Mouse (Mus musculus): ENCODE data around the gene Pde11a. TPM values are rescaled to one million over a fixed set of nuclear protein-coding genes. Genes with fewer than 3 reads are reported as not detected.
A peak's percentile ranks its signal among the peaks of the same experiment; 100 is the strongest.

Gene Pde11a
- total RNA-seq, 1 experiment from 2014 or later: not detected

DNA sequence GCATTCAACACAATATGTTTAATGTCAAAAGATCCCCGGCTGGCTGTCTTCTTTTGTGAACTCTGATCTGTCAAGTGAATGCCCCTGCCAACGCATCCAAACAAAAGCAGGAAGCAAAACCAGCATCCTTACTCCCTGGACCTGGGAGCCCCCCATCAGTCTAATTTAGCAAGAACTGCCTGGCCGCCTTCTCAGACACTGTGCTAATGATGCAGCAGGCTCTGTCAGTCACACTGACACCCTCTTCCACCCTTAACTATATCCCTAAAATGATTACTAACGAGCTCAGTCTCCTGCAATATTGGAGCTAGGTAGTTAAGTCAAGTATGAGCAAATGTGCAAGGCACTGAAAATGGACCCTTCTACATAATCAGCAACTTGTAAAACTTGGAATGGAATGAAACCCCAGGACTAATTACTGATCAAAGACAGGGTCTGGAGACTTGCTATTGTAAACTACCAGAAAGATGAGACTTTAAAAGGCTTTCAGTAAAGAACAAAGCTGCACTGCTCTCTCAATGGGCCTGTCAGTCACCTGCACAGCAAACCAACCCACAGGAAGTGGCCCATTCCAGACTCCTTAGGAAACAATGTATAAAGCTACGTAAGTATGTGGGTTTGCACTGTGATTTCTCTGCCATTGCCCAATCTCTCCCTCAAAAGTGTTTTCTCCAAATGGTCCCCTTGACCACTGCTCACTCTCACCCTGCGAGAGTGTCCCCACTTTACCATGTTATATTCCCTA lies 118.0 kb downstream of the Pde11a start:
- ATAC-seq (ENCODE audit: extremely low read depth, insufficient number of reproducible peaks, low FRiP score, poor library complexity, severe bottlenecking): no peak

GRCm38 (mm10) chr2:76219540-76219939 lies 119.0 kb downstream of the Pde11a start:
- ATAC-seq (ENCODE audit: extremely low read depth, insufficient number of reproducible peaks, low FRiP score, poor library complexity, severe bottlenecking): no peak

DNA sequence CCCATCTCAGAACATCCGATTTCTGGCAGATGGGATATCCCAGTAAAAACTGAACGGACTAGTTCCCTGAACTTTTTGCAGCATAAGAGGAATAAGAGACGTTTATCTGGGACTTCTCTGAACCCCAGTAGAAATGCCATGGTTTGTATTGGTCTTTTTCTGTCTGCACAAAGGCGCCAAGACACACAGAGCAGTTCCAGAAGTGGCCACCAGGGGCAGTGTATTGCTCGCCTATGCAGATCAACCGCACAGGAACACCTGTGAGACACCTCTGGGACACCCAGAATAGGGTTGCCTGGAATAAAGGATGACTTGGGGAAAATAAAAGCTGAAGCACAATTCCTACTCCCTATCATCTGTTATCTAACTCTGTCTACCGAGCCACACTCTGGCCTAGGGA lies 122.4 kb downstream of the Pde11a start:
- no peak for ATAC-seq (ENCODE audit: extremely low read depth, insufficient number of reproducible peaks, low FRiP score, poor library complexity, severe bottlenecking)

DNA sequence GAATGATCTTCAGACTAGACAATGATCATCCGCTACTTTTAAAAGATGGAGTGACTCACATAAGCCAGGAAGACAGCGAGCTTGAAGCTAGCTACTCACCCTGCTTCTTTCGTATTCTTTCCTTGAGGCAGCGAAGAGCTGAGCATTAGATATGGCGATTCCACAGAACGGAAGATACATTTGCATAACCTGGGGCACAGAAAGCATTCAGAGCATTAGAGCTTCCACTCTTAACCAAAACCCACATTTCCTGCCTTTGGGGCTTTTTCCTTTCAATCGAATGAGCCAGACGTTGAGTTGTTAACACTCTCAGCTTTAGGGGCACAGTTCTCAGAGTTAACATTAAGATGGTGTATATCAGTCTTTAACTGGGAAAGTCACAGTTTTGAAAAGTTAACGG lies 123.4 kb downstream of the Pde11a start:
- ATAC-seq (ENCODE audit: extremely low read depth, insufficient number of reproducible peaks, low FRiP score, poor library complexity, severe bottlenecking): 0 out of 2 replicates have a peak, but pooled peaks have one; percentile 30

DNA sequence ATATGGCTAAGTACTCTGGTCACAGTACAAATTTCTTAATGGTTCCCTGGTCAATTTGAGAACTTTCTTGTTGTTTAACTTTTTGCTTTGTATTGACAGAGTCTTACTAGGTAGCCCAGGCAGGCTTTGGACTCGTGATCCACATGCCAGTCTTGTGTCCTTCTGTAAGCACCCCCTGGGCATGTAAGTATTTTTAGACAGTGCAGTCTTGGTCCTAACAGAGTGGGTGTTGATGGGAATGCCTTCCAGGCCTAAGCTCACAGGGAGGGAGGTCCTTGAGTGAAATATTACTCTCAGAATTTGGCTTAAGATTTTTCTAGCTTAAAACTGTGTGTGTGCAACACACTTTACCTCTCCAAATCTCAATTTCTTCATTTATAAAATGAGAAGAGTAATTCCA lies 153.4 kb downstream of the Pde11a start:
- ATAC-seq (ENCODE audit: extremely low read depth, insufficient number of reproducible peaks, low FRiP score, poor library complexity, severe bottlenecking): no peak

DNA sequence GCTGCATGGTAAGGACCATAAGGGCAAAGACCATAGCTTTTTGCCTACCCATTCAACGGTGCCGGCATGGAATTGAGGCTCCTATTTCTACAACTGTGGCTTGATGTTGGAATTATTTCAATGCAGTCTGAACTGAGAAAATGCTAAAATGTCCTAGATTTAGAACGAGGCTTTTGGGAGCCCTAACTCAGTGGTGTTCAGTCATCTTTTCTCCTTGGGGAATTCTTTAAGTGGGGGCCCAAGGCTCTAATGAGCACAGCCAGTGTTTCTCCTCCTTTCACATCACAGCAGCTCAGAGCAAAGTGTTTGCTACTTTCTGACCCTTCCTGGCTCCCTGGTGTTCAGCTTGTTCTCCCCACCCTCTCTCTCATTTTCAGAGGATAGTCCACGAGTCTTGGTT lies 175.8 kb downstream of the Pde11a start:
- ATAC-seq (ENCODE audit: extremely low read depth, insufficient number of reproducible peaks, low FRiP score, poor library complexity, severe bottlenecking): no peak

- ATAC-seq (ENCODE audit: extremely low read depth, insufficient number of reproducible peaks, low FRiP score, poor library complexity, severe bottlenecking): no peak
Measured at GRCm38 (mm10) chr2:76158973-76159372, 179.6 kb downstream of the Pde11a start.

GRCm38 (mm10) chr2:76141136-76141535 lies 197.4 kb downstream of the Pde11a start:
- ATAC-seq (ENCODE audit: extremely low read depth, insufficient number of reproducible peaks, low FRiP score, poor library complexity, severe bottlenecking): no peak

- no peak for ATAC-seq (ENCODE audit: extremely low read depth, insufficient number of reproducible peaks, low FRiP score, poor library complexity, severe bottlenecking)
Measured at GRCm38 (mm10) chr2:76132983-76133382, 205.6 kb downstream of the Pde11a start.

DNA sequence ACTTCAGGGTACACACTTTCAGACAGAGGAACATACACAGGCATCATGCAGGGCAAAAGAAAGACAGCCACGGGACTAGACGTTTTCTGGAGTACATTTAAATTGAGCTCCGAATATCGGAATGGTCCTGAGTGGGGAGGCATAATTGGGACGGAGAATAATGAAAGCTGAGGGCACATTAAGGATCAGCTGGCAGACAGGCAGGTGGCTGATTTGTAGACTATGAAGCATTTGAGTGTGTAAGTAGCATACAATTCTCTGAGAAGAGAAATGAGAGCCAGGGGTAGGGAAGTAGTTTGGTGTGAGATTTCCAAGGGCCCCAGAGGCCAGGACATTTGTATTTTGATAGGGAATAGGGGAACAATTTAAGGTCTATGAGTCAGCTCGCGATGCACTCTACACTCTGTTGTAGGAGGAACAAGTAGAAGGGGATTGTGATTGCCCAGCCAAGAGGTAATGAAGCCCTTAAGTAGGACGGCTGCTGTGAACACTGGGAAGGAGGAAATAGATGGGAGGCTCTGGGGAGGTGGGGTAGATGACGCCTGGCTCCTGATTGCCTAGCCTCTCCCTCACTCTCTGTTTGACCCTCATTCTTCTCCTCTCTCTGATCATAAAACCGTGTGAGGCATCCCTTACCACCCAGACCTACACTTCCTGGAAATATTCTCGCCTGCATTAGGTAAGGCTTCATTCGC lies 208.5 kb downstream of the Pde11a start:
- no peak for ATAC-seq (ENCODE audit: extremely low read depth, insufficient number of reproducible peaks, low FRiP score, poor library complexity, severe bottlenecking)

DNA sequence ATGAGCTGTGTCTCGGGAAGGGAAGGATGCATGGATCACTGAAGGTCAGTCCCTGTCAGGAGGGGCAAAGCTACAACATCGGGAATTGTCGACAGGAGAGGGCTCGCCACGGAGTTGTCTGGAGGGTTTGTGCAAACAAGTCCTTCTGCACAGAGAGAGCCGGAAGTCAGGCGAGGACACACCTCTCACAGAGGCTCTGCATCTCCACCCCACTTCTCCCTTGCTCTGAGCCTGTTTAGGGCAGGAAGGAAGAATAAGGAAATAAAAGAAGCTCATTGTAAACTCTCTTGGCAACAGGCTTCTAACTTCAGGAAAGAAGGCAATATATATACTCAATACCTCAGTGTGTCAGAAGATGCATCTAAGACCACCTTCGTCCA lies 209.5 kb downstream of the Pde11a start:
- ATAC-seq (ENCODE audit: extremely low read depth, insufficient number of reproducible peaks, low FRiP score, poor library complexity, severe bottlenecking): no peak

DNA sequence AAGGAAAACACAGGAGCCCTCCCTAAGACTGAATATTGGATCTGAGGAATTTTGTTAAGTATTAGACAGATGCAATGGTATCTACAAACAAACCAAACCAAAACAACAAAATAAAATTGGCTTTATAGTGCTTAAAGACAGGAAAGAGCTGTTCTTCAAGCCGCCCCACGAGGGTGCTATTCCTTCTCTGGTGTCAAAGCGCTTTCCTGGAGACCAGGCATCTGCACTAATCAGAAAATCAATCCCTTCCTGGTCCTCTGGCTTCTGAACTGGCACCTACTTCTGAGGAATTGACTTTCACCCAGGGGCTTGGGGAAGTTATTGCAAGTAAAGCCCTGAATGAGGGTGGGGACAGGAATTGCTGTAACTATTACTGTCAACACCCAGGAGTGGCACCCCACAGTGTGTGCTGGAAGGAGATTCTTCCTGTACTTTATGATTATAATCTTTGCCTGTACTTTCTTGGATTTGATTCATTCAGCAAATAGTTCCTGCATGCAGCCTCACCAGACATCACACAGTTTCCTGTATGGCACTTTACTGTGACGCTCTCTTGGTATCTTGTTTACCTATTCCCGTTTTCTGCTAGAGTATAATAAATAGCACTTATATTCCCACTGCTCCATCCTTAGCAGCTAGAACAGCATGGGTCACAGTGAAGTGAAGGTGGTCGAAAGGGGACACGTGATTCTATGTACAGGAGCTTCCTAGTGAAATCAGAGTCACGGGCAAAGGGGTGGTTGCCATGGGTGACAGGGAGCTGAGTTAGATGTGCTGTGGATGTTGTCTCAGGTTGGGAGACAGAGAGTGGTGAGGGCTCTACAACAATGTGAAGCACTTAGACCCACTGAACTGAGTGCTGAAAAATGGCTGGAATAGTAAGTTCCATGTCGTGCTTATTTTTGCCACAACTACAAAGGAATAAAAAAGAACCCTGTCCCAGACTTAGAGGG lies 210.2 kb downstream of the Pde11a start:
- ATAC-seq (ENCODE audit: extremely low read depth, insufficient number of reproducible peaks, low FRiP score, poor library complexity, severe bottlenecking): no peak

- ATAC-seq (ENCODE audit: extremely low read depth, insufficient number of reproducible peaks, low FRiP score, poor library complexity, severe bottlenecking): no peak
Measured at GRCm38 (mm10) chr2:76126651-76127050, 211.9 kb downstream of the Pde11a start.

DNA sequence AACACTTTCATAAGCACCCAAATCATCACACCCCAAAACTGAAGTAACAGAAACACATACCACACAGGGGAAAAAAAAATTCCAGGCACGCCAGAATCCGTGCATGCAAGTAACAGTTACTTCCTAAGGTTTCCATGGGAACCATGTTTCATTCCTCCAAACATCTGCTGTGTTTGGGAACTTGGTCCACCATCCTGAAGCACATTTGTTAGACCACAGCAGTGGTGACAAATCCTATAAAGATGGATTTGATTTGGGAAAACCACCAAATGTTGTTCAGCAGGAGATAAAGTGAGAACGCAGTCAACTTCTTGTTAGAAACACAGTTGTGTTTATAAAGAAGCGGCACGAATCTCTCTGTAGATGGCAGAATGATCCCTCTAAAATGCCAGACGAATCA lies 213.8 kb downstream of the Pde11a start:
- ATAC-seq (ENCODE audit: extremely low read depth, insufficient number of reproducible peaks, low FRiP score, poor library complexity, severe bottlenecking): no peak

DNA sequence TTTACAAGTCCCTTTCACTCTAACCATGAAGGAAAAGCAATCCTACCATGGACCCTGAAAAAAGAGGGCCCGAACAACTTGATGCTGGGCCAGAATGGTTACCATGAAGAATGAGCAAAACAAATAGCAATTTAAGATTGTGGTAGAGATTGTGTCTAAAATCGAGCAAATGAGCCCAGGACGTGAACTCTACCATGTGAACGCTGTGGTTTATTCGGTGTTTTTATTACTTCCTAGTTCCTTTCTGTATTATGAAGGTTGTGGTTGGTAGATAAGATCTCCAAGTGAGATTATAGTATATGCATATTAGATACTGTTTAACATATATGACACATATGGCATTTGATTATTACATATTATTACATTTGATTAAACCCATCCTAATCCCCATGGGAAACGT lies 216.4 kb downstream of the Pde11a start:
- no peak for ATAC-seq (ENCODE audit: extremely low read depth, insufficient number of reproducible peaks, low FRiP score, poor library complexity, severe bottlenecking)

DNA sequence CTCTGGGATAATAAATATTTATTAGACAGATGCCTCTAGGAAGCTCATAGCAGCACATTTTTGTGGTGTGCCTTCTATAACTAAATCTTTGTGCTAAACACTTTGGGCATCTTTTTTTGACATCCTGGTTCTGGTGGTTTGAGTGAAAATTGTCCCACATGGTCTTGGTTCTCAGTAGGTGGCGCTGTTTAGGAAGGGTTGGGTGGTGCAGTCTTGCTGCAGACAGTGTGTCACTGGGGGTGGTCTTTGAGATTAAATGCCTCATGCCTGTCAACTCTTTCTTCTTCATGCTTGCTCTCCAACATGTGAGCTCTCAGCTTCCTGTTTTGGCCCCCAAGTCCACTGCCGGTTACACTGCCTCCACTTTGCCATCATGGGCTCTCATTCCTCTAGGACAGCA lies 218.7 kb downstream of the Pde11a start:
- ATAC-seq (ENCODE audit: extremely low read depth, insufficient number of reproducible peaks, low FRiP score, poor library complexity, severe bottlenecking): no peak

DNA sequence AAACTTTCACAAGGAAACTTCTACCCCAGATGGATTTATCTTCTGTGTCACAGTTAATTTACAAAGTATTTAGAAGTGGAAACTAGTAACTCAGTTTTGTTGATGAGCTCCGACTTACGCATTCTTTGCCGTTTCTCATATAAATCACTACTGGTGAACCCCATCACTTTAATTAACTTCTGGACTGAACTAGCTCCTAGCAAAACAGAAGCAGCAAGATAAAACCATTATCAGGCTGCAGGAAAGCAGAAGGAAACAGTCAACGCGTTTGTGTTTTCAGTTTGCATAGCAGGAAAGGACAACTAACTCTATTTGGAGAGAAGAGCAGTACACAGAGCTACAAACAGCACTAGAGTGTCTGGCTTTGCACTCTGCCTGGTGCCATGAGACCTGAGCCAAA lies 220.1 kb downstream of the Pde11a start:
- no peak for ATAC-seq (ENCODE audit: extremely low read depth, insufficient number of reproducible peaks, low FRiP score, poor library complexity, severe bottlenecking)

DNA sequence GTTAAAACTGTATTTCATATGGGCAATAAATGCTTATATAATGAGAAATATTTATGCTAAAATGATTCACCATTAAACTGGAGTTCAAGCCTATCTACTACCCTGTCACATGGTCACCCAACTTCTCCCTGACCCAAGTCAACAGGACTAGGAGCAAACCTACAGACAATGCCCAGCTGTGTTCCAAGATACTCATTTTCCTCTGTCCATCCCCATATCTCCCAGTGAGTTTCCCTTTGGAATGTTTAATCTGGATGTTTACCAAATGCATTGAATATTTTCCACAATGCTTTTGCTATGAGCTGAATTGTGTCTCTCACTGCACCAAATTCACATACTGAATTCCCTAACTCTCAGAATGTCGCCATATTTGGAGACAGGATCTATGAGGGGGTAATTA lies 221.4 kb downstream of the Pde11a start:
- ATAC-seq (ENCODE audit: extremely low read depth, insufficient number of reproducible peaks, low FRiP score, poor library complexity, severe bottlenecking): no peak

- no peak for ATAC-seq (ENCODE audit: extremely low read depth, insufficient number of reproducible peaks, low FRiP score, poor library complexity, severe bottlenecking)
Measured at GRCm38 (mm10) chr2:76115696-76116095, 222.9 kb downstream of the Pde11a start.

GRCm38 (mm10) chr2:76114734-76115133 lies 223.8 kb downstream of the Pde11a start:
- peak; percentile 51; the same call in 1 of the 2 replicates for ATAC-seq (ENCODE audit: extremely low read depth, insufficient number of reproducible peaks, low FRiP score, poor library complexity, severe bottlenecking)

Measured in neutrophil, adult 5-6 weeks (primary cell).